17 mouse cellular contexts compared by ENCODE assay signal in genomic region chr2:5172773-5173172, GRCm38 (mm10).
"Had no signal": no experiment of that assay in that cellular context is flagged by ENCODE, and none has a peak within 500 bp of the region (broad histone marks: within the 10 kb centered on the region; RNA-seq: fewer than 3 reads in every experiment).

No protein-coding gene starts in this region.

- H3K9me3 ChIP-seq: stomach, embryonic 15.5 days had no signal

- H3K36me3 ChIP-seq: neural tube, embryonic 12.5 days; neural tube, embryonic 13.5 days; neural tube, embryonic 15.5 days; stomach, embryonic 15.5 days had no signal

- H3K4me1 ChIP-seq: neural tube, embryonic 12.5 days; neural tube, embryonic 13.5 days; neural tube, embryonic 15.5 days; stomach, embryonic 15.5 days had no signal

- H3K4me2 ChIP-seq: neural tube, embryonic 12.5 days; neural tube, embryonic 13.5 days; neural tube, embryonic 15.5 days; stomach, embryonic 15.5 days had no signal

- H3K4me3 ChIP-seq: neural tube, embryonic 12.5 days; neural tube, embryonic 13.5 days; neural tube, embryonic 15.5 days; stomach, embryonic 15.5 days had no signal

- H3K9ac ChIP-seq: neural tube, embryonic 12.5 days; neural tube, embryonic 13.5 days; neural tube, embryonic 15.5 days; stomach, embryonic 15.5 days had no signal

- H3K27ac ChIP-seq: neural tube, embryonic 12.5 days; neural tube, embryonic 13.5 days; neural tube, embryonic 15.5 days; stomach, embryonic 15.5 days; stomach, postnatal 0 days had no signal

- H3K27me3 ChIP-seq: neural tube, embryonic 12.5 days; neural tube, embryonic 13.5 days; neural tube, embryonic 15.5 days; stomach, embryonic 15.5 days had no signal

- DNase-seq: retina, postnatal 1 day; right cerebral cortex, adult 18-20 months; right cerebral cortex, postnatal 14 days; right cerebral cortex, postnatal 25 days; right cerebral cortex, postnatal 4 days; spleen, adult 18-20 months; thymus, adult 18-20 months; thymus, adult 2 months; thymus, postnatal 14 days; thymus, postnatal 25 days; thymus, postnatal 36 days; thymus, postnatal 4 days had no signal
